15 mouse cellular contexts compared by ENCODE assay signal in the genomic region with DNA sequence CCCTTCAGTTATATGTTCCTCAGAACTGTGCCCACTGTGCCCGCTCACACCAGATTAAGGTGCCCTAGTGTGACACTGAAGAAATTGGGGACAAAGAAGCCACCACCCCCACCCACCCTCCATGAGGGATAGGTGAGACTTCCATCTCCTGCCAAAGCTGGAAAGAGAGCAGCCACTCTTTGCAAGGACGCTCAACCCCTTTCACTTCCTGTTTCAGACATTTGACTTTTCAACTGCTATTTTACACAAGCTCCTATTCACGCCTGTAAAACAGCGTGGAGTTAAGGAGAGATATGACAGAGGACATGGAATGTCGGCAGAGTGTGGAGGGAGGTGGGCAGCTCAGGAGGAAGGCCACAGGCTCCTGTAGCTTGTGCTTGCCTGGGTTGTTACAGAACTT. TPM values are rescaled to one million over a fixed set of nuclear protein-coding genes. Genes with fewer than 3 reads are reported as not detected.
DNase-seq lines count a peak whose midpoint lies in the region; ATAC-seq and TF ChIP-seq lines count a peak whose summit lies in the region.
"Had no signal": no experiment of that assay in that cellular context is flagged by ENCODE, and none has a peak within 500 bp of the region (broad histone marks: within the 10 kb centered on the region; RNA-seq: fewer than 3 reads in every experiment).

No protein-coding gene starts in this region.

- H3K27me3 ChIP-seq in thymus, adult 2 months (ENCODE audit: control insufficient read depth, insufficient read depth, low read length), result no peaks in the 10 kb centered on the region
- no peaks in the 10 kb centered on the region for H3K27me3 ChIP-seq in small intestine, adult 2 months (ENCODE audit: control insufficient read depth, insufficient read depth, low read length)
- no peaks in the 10 kb centered on the region for H3K27me3 ChIP-seq in forebrain, embryonic 16.5 days (replicated peaks; ENCODE audit: control insufficient read depth, insufficient read depth, low read length)
- H3K27me3 ChIP-seq: forebrain, embryonic 13.5 days; hindbrain, embryonic 15.5 days had no signal

- no peak for TF ChIP-seq CTCF in thymus, adult 2 months (IDR thresholded peaks at IDR 0.05; ENCODE audit: borderline replicate concordance, control insufficient read depth, extremely low read depth, insufficient read depth, low read length, poor library complexity)
- no peak for TF ChIP-seq CTCF in small intestine, adult 2 months (IDR thresholded peaks at IDR 0.05; ENCODE audit: extremely low read depth, insufficient read length, insufficient replicate concordance, low read depth, low read length)

- no peak overlapping the region for H3K4me2 ChIP-seq in forebrain, embryonic 16.5 days (ENCODE audit: low read length)
- H3K4me2 ChIP-seq: forebrain, embryonic 13.5 days; heart, embryonic 12.5 days; hindbrain, embryonic 15.5 days had no signal

- TF ChIP-seq POLR2A in thymus, adult 2 months (IDR thresholded peaks at IDR 0.05; ENCODE audit: control insufficient read depth, extremely low read depth, insufficient read depth, low read length, poor library complexity), result no peak
- TF ChIP-seq POLR2A in small intestine, adult 2 months (IDR thresholded peaks at IDR 0.05; ENCODE audit: low read depth, low read length), result no peak

- H3K4me1 ChIP-seq in thymus, adult 2 months (replicated peaks; ENCODE audit: control insufficient read depth, insufficient read depth, low read length), result no peaks in the 10 kb centered on the region
- H3K4me1 ChIP-seq in brown adipose tissue, adult 24 weeks (ENCODE audit: control insufficient read depth, insufficient read depth, insufficient read length, low read length), result no peaks in the 10 kb centered on the region
- H3K4me1 ChIP-seq in small intestine, adult 2 months (ENCODE audit: control insufficient read depth, insufficient read depth, insufficient read length, low read length), result peaks cover 1% of the 10 kb centered on the region; the same call in 1 of the 2 replicates
- H3K4me1 ChIP-seq in forebrain, embryonic 16.5 days (replicated peaks; ENCODE audit: control insufficient read depth, insufficient read depth, low read length), result peaks cover 2% of the 10 kb centered on the region; the same call in 1 of the 2 replicates
- H3K4me1 ChIP-seq: embryonic facial prominence, embryonic 10.5 days; forebrain, embryonic 13.5 days; heart, embryonic 12.5 days; hindbrain, embryonic 15.5 days had no signal

- peak overlapping the region; percentile 17; the same call in 1 of the 2 replicates for H3K4me3 ChIP-seq in thymus, adult 2 months (ENCODE audit: control insufficient read depth, insufficient read depth, low read length)
- peak overlapping the region; percentile 40 for H3K4me3 ChIP-seq in brown adipose tissue, adult 24 weeks (ENCODE audit: insufficient read depth, low read depth, low read length)
- H3K4me3 ChIP-seq in small intestine, adult 2 months (ENCODE audit: low read depth, low read length), result peak overlapping the region; percentile 60
- H3K4me3 ChIP-seq in forebrain, embryonic 16.5 days (replicated peaks; ENCODE audit: low read length), result no peak overlapping the region
- H3K4me3 ChIP-seq: embryonic facial prominence, embryonic 10.5 days; forebrain, embryonic 13.5 days; heart, embryonic 12.5 days; hindbrain, embryonic 15.5 days had no signal

- no peaks in the 10 kb centered on the region for H3K9me3 ChIP-seq in forebrain, embryonic 16.5 days (ENCODE audit: control insufficient read depth, low read length)
- H3K9me3 ChIP-seq: embryonic facial prominence, embryonic 10.5 days; forebrain, embryonic 13.5 days; heart, embryonic 12.5 days; hindbrain, embryonic 15.5 days had no signal

- H3K9ac ChIP-seq in forebrain, embryonic 16.5 days (replicated peaks; ENCODE audit: low read depth, low read length), result no peak overlapping the region
- H3K9ac ChIP-seq: forebrain, embryonic 13.5 days; heart, embryonic 12.5 days; hindbrain, embryonic 15.5 days had no signal

- H3K36me3 ChIP-seq in thymus, adult 2 months (ENCODE audit: control insufficient read depth, insufficient read depth, low read length), result no peaks in the 10 kb centered on the region
- H3K36me3 ChIP-seq in small intestine, adult 2 months (ENCODE audit: control insufficient read depth, insufficient read depth, low read length), result peaks cover 17% of the 10 kb centered on the region
- H3K36me3 ChIP-seq in forebrain, embryonic 16.5 days (ENCODE audit: control insufficient read depth, insufficient read depth), result no peaks in the 10 kb centered on the region
- H3K36me3 ChIP-seq: embryonic facial prominence, embryonic 10.5 days; heart, embryonic 12.5 days; hindbrain, embryonic 15.5 days had no signal

- DNase-seq in thymus, adult 2 months, result no peak
- DNase-seq in thymus, postnatal 10 days (ENCODE audit: low spot score in 2 of 2), result no peak
- no peak for DNase-seq in kidney, postnatal 14 days
- DNase-seq: cerebellum, adult 2 months; gastrocnemius, postnatal 10 days had no signal

- H3K27ac ChIP-seq in thymus, adult 2 months (ENCODE audit: control insufficient read depth, insufficient read depth, low read length), result peak overlapping the region; percentile 69; the same call in 1 of the 2 replicates
- peak overlapping the region; percentile 63; the same call in 1 of the 2 replicates for H3K27ac ChIP-seq in brown adipose tissue, adult 24 weeks (replicated peaks; ENCODE audit: low read depth, low read length)
- H3K27ac ChIP-seq in small intestine, adult 2 months (ENCODE audit: insufficient read depth, low read depth, low read length), result 0 out of 2 replicates have a peak overlapping the region, but pooled peaks have one; percentile 25
- H3K27ac ChIP-seq in forebrain, embryonic 16.5 days (ENCODE audit: low read length), result no peak overlapping the region
- H3K27ac ChIP-seq: embryonic facial prominence, embryonic 10.5 days; forebrain, embryonic 13.5 days; hindbrain, embryonic 15.5 days had no signal

- WGBS in thymus, adult 2 months, result 73% methylated on average over 5 of the region's 5 CpGs
- 75% methylated on average over 5 of the region's 5 CpGs for WGBS in small intestine, adult 2 months
- WGBS in forebrain, embryonic 16.5 days, result 83% methylated on average over 5 of the region's 5 CpGs

- ATAC-seq in forebrain, embryonic 16.5 days, result no peak
- ATAC-seq: CD4-positive, CD25-positive, alpha-beta regulatory T cell, adult 4 months; forebrain, embryonic 13.5 days had no signal

RNA-seq across cellular contexts. Expression of a gene that starts 1.1 kb away (rescaled TPM):
- 1,027 and 1,363 TPM in 2 replicates for polyA plus RNA-seq in thymus, adult 2 months (2012; rRNA removed)
- polyA plus RNA-seq in brown adipose tissue, adult 24 weeks (2012; ENCODE audit: insufficient read depth, insufficient read length, missing spikeins), result 181 and 183 TPM in 2 replicates
- 155 and 792 TPM in 2 replicates for polyA plus RNA-seq in small intestine, adult 2 months (2012; rRNA removed)
- polyA plus RNA-seq in forebrain, embryonic 16.5 days (2015; fragmentation: Nextera tagmentation; extraction: Ambion mirVana), result not detected in 2 replicates
- polyA plus RNA-seq: embryonic facial prominence, embryonic 10.5 days; hindbrain, embryonic 11.5 days had no signal

RNA-seq across cellular contexts. Expression of a gene that starts 19.2 kb away (rescaled TPM):
- 492 and 666 TPM in 2 replicates for polyA plus RNA-seq in thymus, adult 2 months (2012; rRNA removed)
- polyA plus RNA-seq in brown adipose tissue, adult 24 weeks (2012; ENCODE audit: insufficient read depth, insufficient read length, missing spikeins), result 93.0 and 109 TPM in 2 replicates
- 91.6 and 398 TPM in 2 replicates for polyA plus RNA-seq in small intestine, adult 2 months (2012; rRNA removed)
- polyA plus RNA-seq in forebrain, embryonic 16.5 days (2015; fragmentation: Nextera tagmentation; extraction: Ambion mirVana), result 0.82 and 1.0 TPM in 2 replicates

RNA-seq across cellular contexts. Expression of a gene that starts 29.0 kb away (rescaled TPM):
- polyA plus RNA-seq in thymus, adult 2 months (2012; rRNA removed), result 2,799 and 4,004 TPM in 2 replicates
- polyA plus RNA-seq in brown adipose tissue, adult 24 weeks (2012; ENCODE audit: insufficient read depth, insufficient read length, missing spikeins), result 71.7 and 90.6 TPM in 2 replicates
- polyA plus RNA-seq in small intestine, adult 2 months (2012; rRNA removed), result 860 and 5,426 TPM in 2 replicates
- 0.53 and 0.95 TPM in 2 replicates for polyA plus RNA-seq in forebrain, embryonic 16.5 days (2015; fragmentation: Nextera tagmentation; extraction: Ambion mirVana)

RNA-seq across cellular contexts. Expression of a gene that starts 39.0 kb away (rescaled TPM):
- 7.6 and 10.0 TPM in 2 replicates for polyA plus RNA-seq in thymus, adult 2 months (2012; rRNA removed)
- not detected in 2 replicates for polyA plus RNA-seq in brown adipose tissue, adult 24 weeks (2012; ENCODE audit: insufficient read depth, insufficient read length, missing spikeins)
- polyA plus RNA-seq in small intestine, adult 2 months (2012; rRNA removed), result 0.44 and 1.2 TPM in 2 replicates
- not detected in 2 replicates for polyA plus RNA-seq in forebrain, embryonic 16.5 days (2015; fragmentation: Nextera tagmentation; extraction: Ambion mirVana)
- polyA plus RNA-seq: embryonic facial prominence, embryonic 10.5 days; embryonic facial prominence, embryonic 14.5 days; forebrain, embryonic 13.5 days; heart, embryonic 12.5 days; hindbrain, embryonic 11.5 days had no signal

RNA-seq across cellular contexts. Expression of a gene that starts 47.8 kb away (rescaled TPM):
- polyA plus RNA-seq in thymus, adult 2 months (2012; rRNA removed), result 30.1 and 37.5 TPM in 2 replicates
- polyA plus RNA-seq in brown adipose tissue, adult 24 weeks (2012; ENCODE audit: insufficient read depth, insufficient read length, missing spikeins), result 0.55 and 2.1 TPM in 2 replicates
- 5.3 and 13.7 TPM in 2 replicates for polyA plus RNA-seq in small intestine, adult 2 months (2012; rRNA removed)
- 0.15 and 0.28 TPM in 2 replicates for polyA plus RNA-seq in forebrain, embryonic 16.5 days (2015; fragmentation: Nextera tagmentation; extraction: Ambion mirVana)
- polyA plus RNA-seq: embryonic facial prominence, embryonic 10.5 days; forebrain, embryonic 13.5 days; hindbrain, embryonic 11.5 days had no signal

Comparison
In these comparisons a context has a peak if more than half of its experiments do, and no peak if none do; other contexts are left out.
1. RNA of a gene that starts 1.1 kb away (polyA plus RNA-seq): 1,027 to 1,363 TPM in thymus, adult 2 months, 155 to 792 TPM in small intestine, adult 2 months and 181 to 183 TPM in brown adipose tissue, adult 24 weeks; not detected in forebrain, embryonic 16.5 days; every median in the first group is over 100 times any median in the second.
2. RNA of a gene that starts 19.2 kb away (polyA plus RNA-seq): 492 to 666 TPM in thymus, adult 2 months, 91.6 to 398 TPM in small intestine, adult 2 months and 93.0 to 109 TPM in brown adipose tissue, adult 24 weeks; 0.82 to 1.0 TPM in forebrain, embryonic 16.5 days; every median in the first group is over 10 times any median in the second.
3. RNA of a gene that starts 29.0 kb away (polyA plus RNA-seq): 860 to 5,426 TPM in small intestine, adult 2 months, 2,799 to 4,004 TPM in thymus, adult 2 months and 71.7 to 90.6 TPM in brown adipose tissue, adult 24 weeks; 0.53 to 0.95 TPM in forebrain, embryonic 16.5 days; every median in the first group is over 10 times any median in the second.